Mouse (Mus musculus) intestine, embryonic 15.5 days (tissue): ENCODE results near the gene Nkd1. TPM values are rescaled to one million over a fixed set of nuclear protein-coding genes. Genes with fewer than 3 reads are reported as not detected.

Experiments
- ATAC-seq: fragments of 200-750 bp; cut with Nextera tagmentation; 2 replicates; pipeline ENCODE4 v1.8.0; 2017; ENCODE audit warnings: moderate TSS enrichment, moderate library complexity
- H3K27ac ChIP-seq: fragments of 300-500 bp; sonication (generic); 2 replicates; pipeline ENCODE4 v1.5.1; 2015; ENCODE audit warnings: mild to moderate bottlenecking, inconsistent platforms
- H3K27me3 ChIP-seq: fragments of 300-500 bp; sonication (generic); replicated peaks from 2 replicates; pipeline ENCODE4 v1.6.1; 2015; ENCODE audit warnings: inconsistent platforms
- H3K36me3 ChIP-seq: fragments of 300-500 bp; sonication (generic); 2 replicates; pipeline ENCODE4 v1.6.1; 2015; ENCODE audit warnings: inconsistent platforms
- H3K4me1 ChIP-seq: fragments of 300-500 bp; sonication (generic); replicated peaks from 2 replicates; pipeline ENCODE4 v1.6.1; 2015; ENCODE audit warnings: inconsistent platforms
- H3K4me2 ChIP-seq: fragments of 300-500 bp; sonication (generic); replicated peaks from 2 replicates; pipeline ENCODE4 v1.6.1; 2015; ENCODE audit warnings: mild to moderate bottlenecking, inconsistent platforms
- H3K4me3 ChIP-seq: fragments of 300-500 bp; sonication (generic); replicated peaks from 2 replicates; pipeline ENCODE4 v1.5.1; 2015; ENCODE audit warnings: inconsistent platforms
- H3K9ac ChIP-seq: fragments of 300-500 bp; sonication (generic); 2 replicates; pipeline ENCODE4 v1.6.1; 2015; ENCODE audit warnings: inconsistent platforms
- H3K9me3 ChIP-seq: fragments of 300-500 bp; sonication (generic); 2 replicates; pipeline ENCODE4 v1.6.1; 2016; ENCODE audit warnings: inconsistent platforms
- WGBS: fragments of 180-500 bp; shearing (Covaris S2); methylation state at CpG from one replicate; pipeline ENCODE4 v1.1.7; 2015; 5-methylcytosine and 5-hydroxymethylcytosine counted together
- polyA plus RNA-seq: library from polyadenylated mRNA; unstranded; fragments of >200 nt; fragmentation: Nextera tagmentation; extraction: Ambion mirVana; gene quantifications from 2 replicates; pipeline ENCODE4 v1.2.1, GENCODE M21; 2015

Nkd1 gene
- polyA plus RNA-seq, 1 experiment from 2014 or later = 34.9 TPM

GRCm38 (mm10) chr8:88544677-88545076 lies 23.5 kb downstream of the Nkd1 start:
- no peak for ATAC-seq
- H3K9me3 ChIP-seq = no peaks in the 10 kb centered on the region
- 77% methylated on average over 4 of the region's 4 CpGs for WGBS
- H3K36me3 ChIP-seq = peaks cover 9% of the 10 kb centered on the region; the same call in 1 of the 2 replicates
- H3K4me3 ChIP-seq = no peak overlapping the region
- H3K4me1 ChIP-seq = peaks cover 38% of the 10 kb centered on the region
- no peaks in the 10 kb centered on the region for H3K27me3 ChIP-seq
- no peak overlapping the region for H3K4me2 ChIP-seq
- H3K27ac ChIP-seq = no peak overlapping the region
- no peak overlapping the region for H3K9ac ChIP-seq

GRCm38 (mm10) chr8:88545441-88545840 lies 24.3 kb downstream of the Nkd1 start:
- ATAC-seq = no peak
- H3K27me3 ChIP-seq = no peaks in the 10 kb centered on the region
- H3K36me3 ChIP-seq = peaks cover 9% of the 10 kb centered on the region; the same call in 1 of the 2 replicates
- no peak overlapping the region for H3K4me3 ChIP-seq
- H3K9me3 ChIP-seq = no peaks in the 10 kb centered on the region
- WGBS = 96% methylated on average over 7 of the region's 7 CpGs
- no peak overlapping the region for H3K9ac ChIP-seq
- H3K4me2 ChIP-seq = no peak overlapping the region
- H3K4me1 ChIP-seq = peaks cover 38% of the 10 kb centered on the region
- H3K27ac ChIP-seq = peak overlapping the region; percentile 88

- H3K4me3 ChIP-seq = no peak overlapping the region
- peaks cover 38% of the 10 kb centered on the region for H3K4me1 ChIP-seq
- peaks cover 9% of the 10 kb centered on the region; the same call in 1 of the 2 replicates for H3K36me3 ChIP-seq
- WGBS = 33% methylated on average over 18 of the region's 18 CpGs
- H3K9me3 ChIP-seq = no peaks in the 10 kb centered on the region
- 0 out of 2 replicates have a peak overlapping the region, but pooled peaks have one; percentile 14 for H3K4me2 ChIP-seq
- ATAC-seq = peak; percentile 88
- no peak overlapping the region for H3K9ac ChIP-seq
- H3K27ac ChIP-seq = peak overlapping the region; percentile 88
- H3K27me3 ChIP-seq = no peaks in the 10 kb centered on the region
Measured at GRCm38 (mm10) chr8:88546032-88546732, 25.0 kb downstream of the Nkd1 start.

GRCm38 (mm10) chr8:88555669-88556068 lies 34.5 kb downstream of the Nkd1 start:
- no peak overlapping the region for H3K4me2 ChIP-seq
- no peaks in the 10 kb centered on the region for H3K27me3 ChIP-seq
- 36% methylated on average over 4 of the region's 4 CpGs for WGBS
- no peaks in the 10 kb centered on the region for H3K36me3 ChIP-seq
- H3K4me1 ChIP-seq = peaks cover 10% of the 10 kb centered on the region
- peak; percentile 77 for ATAC-seq
- no peak overlapping the region for H3K9ac ChIP-seq
- H3K27ac ChIP-seq = peak overlapping the region; percentile 80
- H3K4me3 ChIP-seq = no peak overlapping the region
- no peaks in the 10 kb centered on the region for H3K9me3 ChIP-seq

- Histone ChIP-seq H3K4me1 (peaks cover 15% of the 10 kb centered on the region), H3K4me2 (no peak overlapping the region), H3K9ac (no peak overlapping the region), H3K27me3 (no peaks in the 10 kb centered on the region), H3K9me3 (no peaks in the 10 kb centered on the region), H3K27ac (no peak overlapping the region), H3K36me3 (no peaks in the 10 kb centered on the region), H3K4me3 (no peak overlapping the region)
- ATAC-seq = no peak
- WGBS = 83% methylated on average over 6 of the region's 6 CpGs
Measured at GRCm38 (mm10) chr8:88559985-88560473, 38.9 kb downstream of the Nkd1 start.

- Histone ChIP-seq H3K9me3 (no peaks in the 10 kb centered on the region), H3K27me3 (no peaks in the 10 kb centered on the region), H3K4me1 (peaks cover 16% of the 10 kb centered on the region), H3K36me3 (no peaks in the 10 kb centered on the region), H3K9ac (no peak overlapping the region), H3K27ac (no peak overlapping the region), H3K4me3 (no peak overlapping the region), H3K4me2 (no peak overlapping the region)
- ATAC-seq = no peak
- 56% methylated on average over 3 of the region's 3 CpGs for WGBS
Measured at GRCm38 (mm10) chr8:88561402-88561801, 40.2 kb downstream of the Nkd1 start.

GRCm38 (mm10) chr8:88564256-88564903 lies 43.2 kb downstream of the Nkd1 start:
- Histone ChIP-seq H3K9me3 (no peaks in the 10 kb centered on the region), H3K4me3 (no peak overlapping the region), H3K27ac (no peak overlapping the region; the same call in 1 of the 2 replicates), H3K36me3 (no peaks in the 10 kb centered on the region), H3K4me2 (no peak overlapping the region), H3K9ac (no peak overlapping the region), H3K4me1 (peaks cover 41% of the 10 kb centered on the region), H3K27me3 (no peaks in the 10 kb centered on the region)
- 27% methylated on average over 11 of the region's 11 CpGs for WGBS
- ATAC-seq = no peak

GRCm38 (mm10) chr8:88566119-88566518 lies 45.0 kb downstream of the Nkd1 start:
- 0 out of 2 replicates have a peak overlapping the region, but pooled peaks have one; percentile 24 for H3K27ac ChIP-seq
- no peak overlapping the region for H3K4me3 ChIP-seq
- 80% methylated on average over 4 of the region's 4 CpGs for WGBS
- H3K4me1 ChIP-seq = peaks cover 57% of the 10 kb centered on the region
- no peak; the same call in 1 of the 2 replicates for ATAC-seq
- H3K9ac ChIP-seq = no peak overlapping the region
- no peaks in the 10 kb centered on the region for H3K27me3 ChIP-seq
- no peaks in the 10 kb centered on the region for H3K9me3 ChIP-seq
- no peak overlapping the region for H3K4me2 ChIP-seq
- no peaks in the 10 kb centered on the region for H3K36me3 ChIP-seq

GRCm38 (mm10) chr8:88567314-88568121 lies 46.4 kb downstream of the Nkd1 start:
- H3K36me3 ChIP-seq = no peaks in the 10 kb centered on the region
- H3K4me2 ChIP-seq = no peak overlapping the region
- no peaks in the 10 kb centered on the region for H3K27me3 ChIP-seq
- H3K4me1 ChIP-seq = peaks cover 70% of the 10 kb centered on the region
- H3K4me3 ChIP-seq = no peak overlapping the region
- H3K9ac ChIP-seq = no peak overlapping the region
- ATAC-seq = no peak
- H3K27ac ChIP-seq = peak overlapping the region; percentile 54; the same call in 1 of the 2 replicates
- WGBS = 46% methylated on average over 13 of the region's 13 CpGs
- H3K9me3 ChIP-seq = no peaks in the 10 kb centered on the region

- H3K27ac ChIP-seq = peak overlapping the region; percentile 54; the same call in 1 of the 2 replicates
- peaks cover 71% of the 10 kb centered on the region for H3K4me1 ChIP-seq
- H3K27me3 ChIP-seq = no peaks in the 10 kb centered on the region
- no peaks in the 10 kb centered on the region for H3K36me3 ChIP-seq
- H3K9me3 ChIP-seq = no peaks in the 10 kb centered on the region
- ATAC-seq = no peak
- WGBS = 85% methylated on average over 3 of the region's 3 CpGs
- no peak overlapping the region for H3K4me2 ChIP-seq
- no peak overlapping the region for H3K9ac ChIP-seq
- no peak overlapping the region for H3K4me3 ChIP-seq
Measured at GRCm38 (mm10) chr8:88568211-88568610, 47.1 kb downstream of the Nkd1 start.

- no peak for ATAC-seq
- H3K4me1 ChIP-seq = peaks cover 71% of the 10 kb centered on the region
- H3K36me3 ChIP-seq = no peaks in the 10 kb centered on the region
- H3K9me3 ChIP-seq = no peaks in the 10 kb centered on the region
- H3K27me3 ChIP-seq = no peaks in the 10 kb centered on the region
- 51% methylated on average over 7 of the region's 7 CpGs for WGBS
- no peak overlapping the region for H3K9ac ChIP-seq
- H3K4me2 ChIP-seq = no peak overlapping the region
- peak overlapping the region; percentile 70; the same call in 1 of the 2 replicates for H3K27ac ChIP-seq
- no peak overlapping the region for H3K4me3 ChIP-seq
Measured at GRCm38 (mm10) chr8:88569366-88569765, 48.2 kb downstream of the Nkd1 start.
